Mouse (Mus musculus) kidney, adult 11 months (tissue): ENCODE measurements at regions not wholly inside any gene's neighbourhood (a gene's known extent, or its start where the extent isn't known, plus 50 kb on each side); places are given as distances from the start of the nearest gene placed in this dataset.
"Not testable (repeated sequence)": the region's sequence is repeated elsewhere in the genome, so short reads cannot be mapped to it uniquely, and the experiment has no call there.

Source experiments
- DNase-seq: peaks from one replicate; pipeline ENCODE4 v3.0.0; 2022

DNA sequence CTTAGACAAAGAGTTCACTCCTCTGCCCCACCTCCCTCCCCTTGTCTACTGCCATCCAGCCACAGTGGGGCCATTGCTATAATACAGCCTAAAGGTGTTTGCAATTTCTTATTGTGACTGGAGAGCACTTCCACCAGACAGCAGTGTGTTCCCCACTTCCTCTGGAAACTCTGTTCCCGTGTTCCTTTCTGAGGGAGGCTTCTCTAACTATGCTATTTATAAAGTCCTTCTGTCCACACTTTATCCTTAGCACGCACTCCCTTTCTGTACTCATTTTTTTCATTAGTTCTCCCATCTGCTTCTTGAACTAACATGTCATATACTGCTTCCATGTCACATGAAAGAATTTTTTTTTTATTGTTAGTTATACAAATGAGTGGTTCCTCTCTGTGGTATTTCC lies 52.0 kb upstream of the 4930432M17Rik start:
- no peak for DNase-seq

DNA sequence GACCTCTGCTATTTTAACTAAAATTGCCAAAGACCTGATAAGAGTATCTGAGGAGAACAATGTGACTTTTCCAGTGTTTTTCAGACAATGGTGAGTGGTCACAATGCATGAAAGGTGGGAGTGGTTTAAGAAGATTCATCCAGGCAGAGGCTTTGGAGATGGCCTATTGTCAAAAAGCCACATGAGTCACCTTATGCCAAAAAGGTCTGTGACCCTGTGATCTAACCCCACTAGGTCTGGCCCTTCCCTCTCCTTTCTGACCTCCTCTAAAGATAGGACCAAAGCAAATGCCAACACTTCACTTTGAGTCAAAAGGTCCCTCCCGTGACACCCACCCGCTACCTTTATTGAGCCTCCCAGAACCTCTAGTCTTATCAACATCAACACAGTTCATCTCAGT lies 52.4 kb upstream of the 4930432M17Rik start:
- no peak for DNase-seq

DNA sequence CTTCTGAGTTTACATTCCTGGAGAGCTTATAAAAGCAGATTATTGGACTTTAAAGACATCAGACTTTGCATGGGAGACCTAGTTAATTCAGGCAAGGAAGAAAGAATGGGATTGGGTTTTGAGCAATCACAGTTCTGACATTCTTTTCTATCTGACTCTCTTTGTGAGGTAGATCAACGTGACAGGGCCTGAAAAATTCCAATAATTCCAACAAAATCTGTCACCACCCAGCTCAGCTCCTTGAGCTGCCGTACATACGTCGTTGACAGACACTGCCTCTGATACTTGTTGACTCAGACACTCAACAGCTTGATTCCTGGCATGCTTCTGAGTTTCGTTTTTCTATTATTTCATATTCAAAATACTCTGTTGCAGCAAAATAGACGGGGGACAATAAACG lies 53.2 kb upstream of the 4930432M17Rik start:
- no peak for DNase-seq

DNA sequence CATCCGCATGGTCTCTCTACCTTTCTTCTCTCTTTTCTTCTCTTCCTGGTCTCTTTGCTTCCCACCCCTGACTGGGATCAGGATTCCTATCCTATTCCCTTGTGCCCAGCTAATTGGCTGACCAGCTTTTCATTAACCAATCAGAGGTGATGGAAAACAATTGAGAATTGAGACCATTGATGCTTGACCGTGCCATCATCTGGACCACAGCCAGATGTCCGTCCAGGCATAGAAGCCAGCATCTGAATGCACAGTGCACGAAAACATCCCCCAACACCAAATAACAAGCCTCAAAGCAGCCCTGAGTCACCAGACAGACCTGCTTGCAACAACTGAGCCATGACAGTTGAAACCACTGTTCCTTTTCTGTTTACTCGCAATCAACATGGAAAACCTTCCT lies 54.5 kb upstream of the 4930432M17Rik start:
- no peak for DNase-seq

DNA sequence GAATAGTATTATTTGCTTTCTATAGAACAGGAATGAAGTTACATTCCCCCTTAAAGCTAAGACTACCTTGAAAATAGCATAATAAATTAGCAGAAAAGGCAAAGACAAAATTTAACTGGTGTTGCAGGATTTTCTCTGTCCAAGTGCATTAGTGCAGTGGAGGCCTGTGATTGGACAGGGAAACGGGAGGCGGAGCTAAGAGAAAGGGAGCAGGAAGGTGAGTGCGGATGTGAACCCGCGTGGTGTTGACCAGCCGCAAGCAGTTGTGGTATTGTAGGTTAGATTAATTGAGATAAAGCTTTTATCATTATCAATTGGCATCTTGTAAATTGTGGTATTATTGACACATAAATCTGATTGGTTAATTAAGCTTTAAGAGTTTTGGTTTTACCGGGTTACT lies 55.8 kb upstream of the 4930432M17Rik start:
- no peak for DNase-seq

DNA sequence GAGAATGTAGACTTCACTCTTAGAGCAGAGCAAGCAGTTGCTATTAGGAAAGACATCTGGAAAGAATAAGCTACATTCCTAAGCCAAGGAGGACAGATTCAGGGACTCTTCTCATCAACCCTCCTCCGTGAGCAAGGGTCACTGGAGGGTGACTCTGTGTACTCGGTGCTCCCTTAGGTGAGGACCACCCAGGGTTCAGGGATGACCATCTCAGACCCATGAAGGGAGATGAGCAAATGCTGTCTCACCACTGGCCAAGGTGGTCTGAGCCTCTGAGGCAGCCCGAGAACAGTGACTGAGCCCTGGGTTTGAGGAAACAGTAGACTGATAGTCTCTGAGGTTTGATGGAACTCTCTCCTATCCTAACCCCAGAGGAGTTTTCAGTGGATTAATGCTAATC lies 57.3 kb upstream of the 4930432M17Rik start:
- DNase-seq = no peak

DNA sequence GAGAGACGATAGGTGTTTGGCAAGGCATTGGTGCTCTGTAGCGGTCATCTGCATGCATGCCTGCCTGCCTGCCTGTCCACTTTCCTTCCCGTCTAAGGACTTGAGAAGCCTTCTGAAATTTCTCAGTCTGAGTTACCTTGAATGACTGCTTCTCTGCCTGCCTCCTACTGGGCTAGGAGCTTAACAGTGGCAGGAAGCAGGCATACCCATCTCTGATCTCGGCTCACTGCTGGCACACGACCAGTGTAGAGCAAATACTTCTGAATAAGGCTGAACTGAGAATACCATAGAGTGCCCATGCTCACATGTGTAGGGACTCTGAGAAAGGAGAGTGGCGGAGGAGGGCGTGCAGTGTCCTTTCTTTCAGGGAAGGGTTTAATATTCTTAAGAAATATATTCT lies 60.7 kb upstream of the 4930432M17Rik start:
- DNase-seq = no peak

DNA sequence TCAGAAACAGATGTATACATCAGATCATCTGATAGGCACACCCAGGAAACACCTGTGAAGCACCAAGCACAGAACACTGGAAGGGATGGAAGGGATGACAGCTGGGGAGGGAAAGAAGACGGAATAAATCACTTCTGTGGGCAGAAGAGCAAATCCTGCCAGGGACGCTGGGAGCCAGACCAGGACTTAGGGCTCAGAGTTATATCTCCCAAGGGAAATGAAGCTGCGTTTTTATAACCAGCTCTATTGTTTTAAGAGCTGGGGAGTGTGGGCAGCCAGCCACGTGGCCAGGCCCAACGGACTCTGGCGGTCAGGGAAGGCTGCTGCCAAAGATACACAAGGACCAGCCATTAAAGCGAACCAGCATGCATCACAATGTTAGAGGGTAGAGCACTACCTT lies 61.5 kb upstream of the 4930432M17Rik start:
- DNase-seq = peak; percentile 8

DNA sequence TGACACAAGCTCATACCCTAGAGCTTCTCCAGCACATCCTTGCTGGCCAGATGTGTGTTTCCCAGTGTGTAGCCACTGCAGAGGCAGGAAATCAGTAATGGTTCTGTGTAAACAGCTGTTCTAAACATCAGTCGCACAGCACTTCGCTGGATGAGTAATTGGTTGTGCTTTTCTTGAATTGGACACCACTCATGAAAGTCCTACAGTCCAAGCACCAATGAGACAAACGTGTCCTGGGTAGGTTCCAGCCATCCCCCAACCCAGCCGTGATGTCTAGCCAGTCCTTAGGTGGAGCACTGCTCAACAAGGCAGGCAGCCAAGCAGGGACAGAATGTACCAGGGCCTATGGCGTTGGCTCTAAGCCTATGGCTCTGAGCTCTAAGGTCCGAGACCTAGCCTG lies 65.8 kb upstream of the 4930432M17Rik start:
- DNase-seq = no peak

DNA sequence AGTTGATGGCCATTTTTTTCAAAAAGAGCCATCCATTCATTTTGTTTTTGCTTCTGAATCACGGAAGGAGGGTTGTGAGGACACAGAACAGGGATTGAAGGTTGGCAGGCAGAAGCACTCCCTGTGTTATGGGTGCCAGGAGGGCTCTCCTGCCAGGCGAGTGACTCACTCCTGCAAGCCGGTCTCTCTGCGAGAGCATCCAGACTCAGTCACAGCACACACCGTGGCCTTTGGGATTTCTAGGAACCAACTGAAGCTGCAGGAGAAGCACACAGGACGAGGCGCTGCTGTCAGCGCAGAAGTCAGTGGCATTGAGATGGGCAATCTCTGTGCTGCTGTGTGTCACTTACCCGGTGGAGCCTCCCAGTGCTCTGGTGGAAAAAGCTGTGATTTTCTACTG lies 66.5 kb upstream of the 4930432M17Rik start:
- DNase-seq = no peak

DNA sequence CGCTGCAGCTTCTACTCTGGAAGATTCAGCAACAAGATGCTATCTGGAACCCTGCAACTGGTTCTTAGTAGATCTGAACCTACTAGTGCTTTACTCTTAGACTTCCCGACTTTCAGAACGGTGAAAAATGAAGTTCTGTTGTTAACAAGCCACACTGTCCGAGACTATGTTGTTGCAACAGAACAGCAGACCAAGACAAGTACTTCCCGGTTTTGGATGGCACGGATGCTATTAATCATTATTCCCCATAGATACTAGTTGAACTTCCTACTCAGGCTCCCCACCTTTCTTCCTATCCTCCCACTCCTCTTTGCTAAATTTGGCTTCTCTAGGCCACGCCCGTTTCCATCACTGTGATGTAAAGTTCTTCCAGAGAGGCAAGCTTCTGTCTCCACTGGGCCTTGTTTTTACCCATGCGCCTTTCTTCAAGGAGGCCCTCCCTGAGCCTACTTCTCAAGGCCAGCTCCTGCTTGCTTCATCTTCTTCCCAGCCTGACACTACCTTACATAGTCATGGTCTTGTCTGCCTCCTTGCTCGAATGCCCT lies 67.7 kb upstream of the 4930432M17Rik start:
- no peak for DNase-seq

DNA sequence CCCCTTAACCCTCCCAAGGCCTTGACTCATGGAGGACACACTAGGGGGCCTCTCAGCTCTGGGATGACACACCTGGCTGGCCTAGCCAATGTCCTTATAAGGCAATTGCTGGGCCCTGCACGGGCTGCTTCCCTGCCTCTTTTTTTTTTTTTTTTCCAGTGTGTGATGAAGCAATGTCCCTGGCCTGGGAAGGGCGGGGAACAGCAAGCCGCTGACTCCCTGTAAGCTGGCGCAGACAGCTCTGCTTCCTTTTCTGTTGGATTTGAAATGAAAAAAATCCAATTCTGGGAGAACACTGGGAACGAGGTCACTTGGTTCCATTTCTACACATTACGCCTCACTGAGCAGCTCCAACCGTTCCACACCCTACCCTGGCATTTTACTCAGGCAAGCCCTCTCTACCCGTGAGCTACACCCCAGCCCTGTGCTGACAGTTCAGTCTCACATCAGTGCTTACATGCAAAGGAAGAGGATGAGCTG lies 68.4 kb upstream of the 4930432M17Rik start:
- peak; percentile 18 for DNase-seq

DNA sequence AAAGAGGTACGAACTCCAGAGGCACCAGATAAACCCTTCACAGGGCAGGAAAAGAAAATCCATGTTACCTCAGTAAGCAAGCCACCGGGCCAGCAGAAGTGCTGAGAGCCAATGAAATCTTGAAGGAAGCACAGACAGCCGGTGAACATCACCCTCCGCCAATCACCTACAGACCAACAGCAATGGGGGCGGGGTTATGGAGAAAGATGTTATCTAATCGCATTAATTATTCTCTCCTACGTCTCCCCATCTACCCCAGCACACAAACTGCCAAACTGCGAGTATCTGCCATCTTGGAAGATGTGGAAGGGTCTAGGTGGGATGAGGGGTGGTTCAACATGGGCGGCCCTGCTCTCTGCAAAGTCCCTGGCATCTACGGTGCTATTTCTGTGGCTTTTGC lies 68.6 kb upstream of the Slc44a3 start:
- no peak for DNase-seq

DNA sequence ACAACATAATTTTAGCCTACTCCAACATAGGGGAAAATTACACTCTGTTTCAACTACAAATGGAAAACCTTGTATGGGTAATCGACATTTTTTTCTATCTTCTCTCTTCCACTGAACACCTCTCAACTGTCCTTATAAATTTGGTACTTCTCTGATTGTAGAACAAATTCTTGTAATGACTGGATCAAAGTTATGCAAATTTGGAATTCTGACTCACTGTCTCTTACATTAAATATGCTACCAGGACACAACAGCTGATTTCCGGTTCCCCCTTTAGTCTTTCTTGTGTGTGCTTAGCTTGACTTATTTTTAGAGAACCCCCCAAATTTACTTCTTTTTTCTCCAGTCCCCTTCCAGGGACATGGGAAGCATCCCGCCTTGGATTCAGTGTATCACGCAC lies 68.2 kb upstream of the Slc44a3 start:
- DNase-seq = no peak

DNA sequence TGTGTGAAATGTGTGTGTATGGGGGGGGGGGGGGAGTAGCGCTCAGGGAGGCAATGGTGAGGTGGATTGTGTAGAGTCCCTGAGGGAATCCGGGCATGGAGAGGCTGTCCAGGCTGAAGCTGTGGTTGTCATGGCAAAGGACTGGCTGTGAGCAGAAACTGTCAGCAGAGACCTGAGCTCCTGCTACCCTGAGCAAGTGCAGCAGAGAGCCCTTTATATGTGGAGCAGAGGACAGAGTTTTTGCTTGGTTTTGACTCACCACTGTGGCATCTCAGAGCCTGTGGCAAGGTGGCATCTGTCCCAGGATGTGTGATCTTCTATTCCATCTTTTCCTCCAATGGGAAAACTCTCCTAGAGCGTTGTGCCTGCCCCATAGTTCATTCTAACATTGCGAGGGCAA lies 65.8 kb upstream of the Slc44a3 start:
- DNase-seq = no peak

DNA sequence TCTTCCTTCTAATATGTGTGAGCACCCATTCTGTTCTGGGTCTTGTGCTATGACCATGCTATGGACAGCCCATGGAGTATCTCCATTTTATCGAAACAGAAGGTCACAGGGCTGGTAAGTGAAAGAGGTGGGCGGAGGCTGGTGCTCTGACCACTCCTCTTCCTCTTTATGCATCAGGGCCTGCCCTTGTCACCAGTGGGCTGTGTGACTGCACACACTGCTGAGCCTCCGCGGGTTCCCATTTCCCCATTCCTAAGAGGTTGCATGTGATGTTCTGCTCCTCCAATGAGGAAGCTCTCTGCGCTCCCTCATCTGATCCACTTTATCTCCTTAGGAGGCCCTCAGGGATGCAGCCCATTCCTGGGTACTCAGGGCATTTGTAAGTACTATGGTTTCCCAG lies 65.0 kb upstream of the Slc44a3 start:
- DNase-seq = no peak

DNA sequence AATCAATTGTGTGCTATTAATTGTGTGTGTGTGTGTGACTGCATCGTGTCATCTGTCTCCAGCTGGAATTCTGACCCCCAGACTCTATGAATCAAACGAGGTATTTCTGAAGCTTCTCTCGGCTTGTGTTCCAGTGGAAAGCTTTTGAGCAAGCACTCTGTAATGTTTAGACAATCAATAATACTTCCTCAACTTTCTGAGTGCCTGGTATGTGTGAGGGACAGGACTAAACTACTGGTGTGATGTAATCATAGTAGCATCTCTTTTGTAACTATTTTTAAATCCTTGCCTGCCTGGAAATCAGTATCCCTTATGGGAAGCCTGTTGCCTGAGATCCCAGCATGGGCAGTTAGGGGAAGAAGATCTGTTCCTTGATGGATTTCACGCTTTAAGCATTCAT lies 62.4 kb upstream of the Slc44a3 start:
- DNase-seq = no peak

DNA sequence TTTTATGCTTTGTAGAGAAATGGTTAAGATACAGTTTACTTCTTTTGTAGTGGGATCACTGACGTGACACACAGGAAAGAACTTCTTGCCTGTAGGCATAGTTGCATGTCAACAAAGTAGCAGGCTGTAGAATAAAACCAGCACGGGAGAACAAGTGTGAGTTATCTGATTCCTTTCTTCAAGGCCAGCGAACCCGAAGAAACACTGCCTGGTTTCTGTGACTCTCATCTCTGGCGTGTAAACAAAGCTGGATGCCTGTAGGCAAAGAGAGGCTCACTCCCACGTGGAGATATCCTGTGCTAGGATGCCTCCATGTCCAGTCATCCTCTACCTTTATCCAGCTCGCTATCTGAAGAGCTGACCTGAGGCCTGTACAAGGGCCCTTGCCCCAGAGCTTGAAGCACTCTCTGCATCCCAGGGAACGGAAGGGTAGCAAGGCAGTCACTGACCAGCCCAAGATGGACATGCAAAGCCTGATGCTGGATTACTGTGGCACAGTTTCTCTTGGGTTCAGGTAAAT lies 61.5 kb upstream of the Slc44a3 start:
- DNase-seq = no peak

DNA sequence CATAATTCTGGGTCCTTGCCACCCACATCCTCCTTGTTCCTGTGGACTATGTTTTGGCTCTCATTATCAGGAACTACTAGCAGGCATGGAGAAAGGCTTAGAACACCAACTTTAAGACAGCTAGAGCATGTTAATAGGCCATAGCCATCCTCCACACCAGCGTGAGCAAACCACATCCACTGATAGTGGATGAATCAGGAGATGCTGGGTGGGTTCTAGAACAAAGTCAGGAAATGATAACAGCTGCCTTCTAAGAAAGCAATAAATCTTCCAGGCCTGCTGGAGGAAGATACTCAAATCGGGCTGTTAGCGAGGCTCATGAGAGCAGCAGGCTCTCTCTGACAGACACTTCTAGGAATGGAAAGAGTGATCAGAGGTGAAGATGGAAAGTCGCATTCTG lies 60.9 kb upstream of the Slc44a3 start:
- no peak for DNase-seq

DNA sequence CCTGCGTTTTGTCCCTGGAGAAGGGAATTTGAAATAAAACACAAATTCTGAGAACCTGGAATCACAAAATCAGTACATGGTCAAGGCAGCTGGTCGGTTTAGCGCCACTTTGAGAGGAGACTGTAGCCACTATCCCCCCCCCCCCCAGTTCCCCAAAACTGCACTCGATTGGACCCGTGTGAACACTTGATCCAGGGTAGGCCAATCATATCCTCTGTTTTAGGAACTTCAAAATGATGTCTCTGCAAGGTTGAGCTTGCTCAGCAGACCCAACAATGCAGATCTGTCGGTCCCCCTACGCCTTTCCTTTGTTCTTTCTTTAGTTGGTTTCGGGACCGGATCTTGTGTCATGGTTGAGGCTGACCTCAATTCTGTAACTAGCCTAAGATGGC lies 57.3 kb upstream of the Slc44a3 start:
- no peak for DNase-seq

DNA sequence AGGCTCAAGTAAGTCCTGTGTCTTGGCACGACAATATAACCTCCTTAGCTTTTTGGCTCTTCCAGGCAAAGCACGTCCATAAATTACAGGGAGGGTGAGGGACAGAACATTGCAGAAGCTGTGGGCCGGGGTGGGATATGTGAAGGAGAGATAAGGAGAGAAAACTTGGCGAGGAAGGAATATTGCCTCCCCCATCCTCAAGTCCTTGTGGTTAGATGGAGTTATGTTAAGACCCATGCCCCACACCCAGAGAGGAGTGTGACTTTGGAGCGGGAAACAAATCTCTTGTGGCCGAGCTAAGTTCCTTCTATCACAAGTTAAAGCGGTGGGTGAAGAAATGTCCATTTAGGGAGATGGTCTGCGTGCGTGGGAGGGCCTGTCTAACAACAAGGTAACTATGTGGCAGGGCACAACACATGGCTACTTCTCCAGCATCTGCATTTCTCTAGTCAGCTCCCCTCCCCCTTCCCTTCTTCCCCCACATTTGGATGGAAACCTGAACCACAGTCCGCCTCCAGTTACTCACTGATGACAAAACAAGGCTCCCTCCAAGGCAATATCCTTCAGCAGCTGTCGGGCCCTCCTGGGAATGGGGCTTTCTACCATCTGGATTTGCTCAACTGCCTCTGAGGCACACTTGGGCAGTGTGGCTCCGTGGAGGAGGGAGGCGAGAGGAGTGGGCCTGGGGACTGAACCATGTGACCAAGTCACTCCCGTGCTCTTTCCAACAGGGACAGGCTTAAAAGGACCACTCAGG lies 56.7 kb upstream of the Slc44a3 start:
- DNase-seq = peak; percentile 15

DNA sequence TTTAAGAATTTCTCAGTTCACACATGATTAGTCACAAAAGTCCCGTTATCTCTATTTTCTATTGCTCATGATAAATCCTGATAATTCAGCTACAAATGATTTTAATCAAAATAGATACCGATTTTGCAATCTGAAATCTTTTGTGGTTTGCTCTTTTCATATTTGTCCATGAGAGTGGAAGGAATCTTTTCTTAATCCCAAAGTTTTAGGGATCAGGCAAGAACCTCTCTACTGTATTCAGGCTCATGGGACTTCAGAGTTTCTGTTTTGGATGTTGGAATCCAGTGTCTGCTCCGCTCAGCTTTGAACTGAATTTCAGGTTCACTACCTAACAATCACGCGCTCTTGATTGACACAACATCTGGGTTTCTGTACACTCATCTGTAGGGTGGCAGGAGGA lies 53.1 kb upstream of the Slc44a3 start:
- DNase-seq = no peak

DNA sequence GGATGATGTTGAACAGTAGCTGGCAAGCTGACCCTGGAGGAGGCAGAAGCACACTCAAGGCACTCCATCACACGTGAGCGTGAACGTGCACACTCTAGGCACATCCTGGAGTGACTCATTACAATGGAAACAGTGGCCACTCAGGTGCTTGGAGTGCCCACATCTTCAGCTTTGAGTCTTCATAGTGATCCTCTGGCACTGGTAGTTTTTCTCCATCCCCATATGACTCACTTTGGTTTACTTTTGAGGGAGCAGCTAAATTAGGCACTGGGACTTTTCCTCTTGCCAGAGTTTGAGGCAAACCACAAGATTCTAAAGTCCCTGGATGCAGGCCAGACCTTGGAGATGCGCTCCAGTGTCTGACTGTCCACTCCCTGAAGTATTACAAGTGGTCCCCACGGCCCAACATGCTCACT lies 52.5 kb upstream of the Slc44a3 start:
- DNase-seq = no peak

DNA sequence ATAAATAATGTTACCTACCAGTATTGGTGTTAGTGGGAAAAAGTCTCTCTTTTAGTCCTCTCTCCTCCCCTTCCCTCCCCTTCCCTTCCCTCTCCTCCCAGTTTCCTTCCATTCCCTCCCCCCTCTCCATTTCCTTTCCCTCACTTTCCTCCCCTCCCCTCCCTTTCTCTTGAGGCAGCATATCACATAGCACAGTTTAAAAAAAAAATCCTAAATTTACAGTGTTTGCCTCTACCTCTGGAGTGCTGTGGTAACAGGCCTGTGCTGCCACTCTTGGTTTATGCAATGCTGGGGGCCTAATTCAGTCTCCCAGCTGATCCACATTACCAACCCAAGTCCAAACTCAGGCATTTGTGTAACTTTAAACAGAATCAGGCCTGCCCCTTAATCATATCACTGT lies 52.1 kb upstream of the Slc44a3 start:
- DNase-seq = no peak

DNA sequence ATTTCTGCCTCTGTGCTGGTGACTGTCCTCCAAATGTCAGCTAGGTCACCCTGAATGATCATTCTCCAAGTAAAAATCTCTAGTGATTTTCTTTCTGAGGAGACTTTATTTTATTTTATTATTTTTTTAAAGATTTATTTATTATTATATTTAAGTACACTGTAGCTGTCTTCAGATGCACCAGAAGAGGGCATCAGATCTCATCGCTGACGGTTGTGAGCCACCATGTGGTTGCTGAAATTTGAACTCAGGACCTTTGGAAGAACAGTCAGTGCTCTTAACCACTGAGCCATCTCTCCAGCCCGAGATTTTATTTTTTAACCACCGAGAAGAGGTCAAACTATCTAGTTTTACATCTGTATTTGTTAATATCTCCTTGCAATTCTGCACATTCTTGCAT lies 50.5 kb upstream of the Slc44a3 start:
- DNase-seq = not testable (repeated sequence)
